Mouse (Mus musculus): ENCODE measurements around the gene Phf2. TPM values are rescaled to one million over a fixed set of nuclear protein-coding genes. Genes with fewer than 3 reads are reported as not detected.
A peak's percentile ranks its signal among the peaks of the same experiment; 100 is the strongest.

The Phf2 gene
- polyA plus RNA-seq, 1 experiment from 2014 or later, result 5.3 TPM

DNA sequence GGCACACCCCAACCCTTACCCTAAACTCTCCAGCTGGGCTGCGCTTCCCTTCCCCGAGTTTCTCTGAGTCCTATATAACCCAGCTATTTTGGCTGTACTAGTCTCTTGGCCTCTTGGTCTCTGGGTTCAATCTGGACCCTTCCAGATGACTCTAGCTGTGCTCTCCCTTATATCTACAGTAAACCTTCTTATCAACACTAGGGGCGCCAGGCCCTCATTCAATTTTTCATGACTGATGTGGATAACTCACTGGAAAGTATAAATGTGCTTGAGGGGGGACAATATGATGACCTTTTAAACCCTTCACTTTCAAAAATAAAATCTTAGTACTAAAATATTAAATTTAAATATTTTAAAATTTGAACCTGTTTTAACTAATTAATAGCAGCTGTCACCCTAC is 18.1 kb downstream of the Phf2 start:
- WGBS, result 73% methylated on average over 3 of the region's 3 CpGs
- H3K27me3 ChIP-seq (ENCODE audit: insufficient read depth, low read length), result no peaks in the 10 kb centered on the region
- peaks cover 11% of the 10 kb centered on the region; the same call in 1 of the 2 replicates for H3K4me1 ChIP-seq (replicated peaks; ENCODE audit: insufficient read depth, low read length)
- H3K27ac ChIP-seq, result no peak overlapping the region
- no peak overlapping the region for H3K4me3 ChIP-seq (replicated peaks; ENCODE audit: low read depth, low read length)
- DNase-seq (ENCODE audit: low spot score) (peak; percentile 54), ATAC-seq (replicated peaks; ENCODE audit: low FRiP score, low read depth) (no peak)
- no peak overlapping the region for H3K4me2 ChIP-seq (ENCODE audit: low read length)
- H3K36me3 ChIP-seq (ENCODE audit: insufficient read depth, low read length), result no peaks in the 10 kb centered on the region
- TF ChIP-seq CTCF (IDR thresholded peaks at IDR 0.05; ENCODE audit: low read depth), result peak; percentile 54; the same call in 1 of the 2 replicates
- H3K9me3 ChIP-seq (replicated peaks; ENCODE audit: low read length), result no peaks in the 10 kb centered on the region
- no peak overlapping the region for H3K9ac ChIP-seq (ENCODE audit: low read depth, low read length)

GRCm38 (mm10) chr13:48851719-48852118 is 19.2 kb downstream of the Phf2 start:
- Histone ChIP-seq H3K9me3 (replicated peaks; ENCODE audit: low read length) (no peaks in the 10 kb centered on the region), H3K36me3 (ENCODE audit: insufficient read depth, low read length) (no peaks in the 10 kb centered on the region), H3K27ac (no peak overlapping the region), H3K9ac (ENCODE audit: low read depth, low read length) (no peak overlapping the region), H3K27me3 (ENCODE audit: insufficient read depth, low read length) (no peaks in the 10 kb centered on the region), H3K4me3 (replicated peaks; ENCODE audit: low read depth, low read length) (no peak overlapping the region), H3K4me2 (ENCODE audit: low read length) (no peak overlapping the region), H3K4me1 (replicated peaks; ENCODE audit: insufficient read depth, low read length) (peaks cover 3% of the 10 kb centered on the region; the same call in 1 of the 2 replicates)
- ATAC-seq (replicated peaks; ENCODE audit: low FRiP score, low read depth), result no peak
- no peak for DNase-seq (ENCODE audit: low spot score)
- TF ChIP-seq CTCF (IDR thresholded peaks at IDR 0.05; ENCODE audit: low read depth), result no peak
- 73% methylated on average over 5 of the region's 5 CpGs for WGBS

GRCm38 (mm10) chr13:48850771-48851170 is 20.1 kb downstream of the Phf2 start:
- no peak for ATAC-seq (replicated peaks; ENCODE audit: low FRiP score, low read depth)
- DNase-seq (ENCODE audit: low spot score), result no peak
- Histone ChIP-seq H3K9ac (ENCODE audit: low read depth, low read length) (no peak overlapping the region), H3K9me3 (replicated peaks; ENCODE audit: low read length) (no peaks in the 10 kb centered on the region), H3K4me2 (ENCODE audit: low read length) (no peak overlapping the region), H3K4me3 (replicated peaks; ENCODE audit: low read depth, low read length) (no peak overlapping the region), H3K36me3 (ENCODE audit: insufficient read depth, low read length) (no peaks in the 10 kb centered on the region), H3K27me3 (ENCODE audit: insufficient read depth, low read length) (no peaks in the 10 kb centered on the region), H3K4me1 (replicated peaks; ENCODE audit: insufficient read depth, low read length) (peaks cover 3% of the 10 kb centered on the region; the same call in 1 of the 2 replicates), H3K27ac (no peak overlapping the region)
- no peak for TF ChIP-seq CTCF (IDR thresholded peaks at IDR 0.05; ENCODE audit: low read depth)
- 81% methylated on average over 8 of the region's 8 CpGs for WGBS

DNA sequence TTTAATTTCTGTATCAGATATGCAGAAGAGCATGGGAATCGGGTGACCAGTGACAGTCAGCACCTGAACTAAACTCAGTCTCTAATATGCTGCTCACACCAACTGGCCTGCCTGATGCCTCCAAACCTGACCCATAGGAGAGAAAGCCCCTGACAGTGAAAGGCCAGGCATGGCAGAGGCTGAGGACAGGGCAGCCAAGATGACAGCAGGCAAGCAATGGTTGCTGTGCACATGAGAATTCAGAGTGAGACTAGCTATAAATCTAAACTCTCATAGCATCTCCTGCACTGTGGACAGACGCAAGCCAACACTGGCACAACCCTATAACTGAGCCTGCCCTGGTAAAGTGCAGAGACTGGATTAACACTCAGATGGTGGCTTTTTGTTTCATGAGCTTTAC is 20.6 kb downstream of the Phf2 start:
- Histone ChIP-seq H3K9me3 (replicated peaks; ENCODE audit: low read length) (no peaks in the 10 kb centered on the region), H3K36me3 (ENCODE audit: insufficient read depth, low read length) (no peaks in the 10 kb centered on the region), H3K9ac (ENCODE audit: low read depth, low read length) (no peak overlapping the region), H3K27me3 (ENCODE audit: insufficient read depth, low read length) (no peaks in the 10 kb centered on the region), H3K4me1 (replicated peaks; ENCODE audit: insufficient read depth, low read length) (peaks cover 3% of the 10 kb centered on the region; the same call in 1 of the 2 replicates), H3K27ac (no peak overlapping the region), H3K4me3 (replicated peaks; ENCODE audit: low read depth, low read length) (no peak overlapping the region), H3K4me2 (ENCODE audit: low read length) (no peak overlapping the region)
- TF ChIP-seq CTCF (IDR thresholded peaks at IDR 0.05; ENCODE audit: low read depth), result no peak
- 58% methylated on average over 2 of the region's 2 CpGs for WGBS
- ATAC-seq (replicated peaks; ENCODE audit: low FRiP score, low read depth) (no peak), DNase-seq (ENCODE audit: low spot score) (no peak)

GRCm38 (mm10) chr13:48849155-48849554 is 21.8 kb downstream of the Phf2 start:
- DNase-seq (ENCODE audit: low spot score) (peak; percentile 47), ATAC-seq (replicated peaks; ENCODE audit: low FRiP score, low read depth) (no peak)
- WGBS, result 21% methylated on average over 3 of the region's 3 CpGs
- Histone ChIP-seq H3K9me3 (replicated peaks; ENCODE audit: low read length) (no peaks in the 10 kb centered on the region), H3K4me1 (replicated peaks; ENCODE audit: insufficient read depth, low read length) (peaks cover 3% of the 10 kb centered on the region; the same call in 1 of the 2 replicates), H3K4me3 (replicated peaks; ENCODE audit: low read depth, low read length) (no peak overlapping the region), H3K27ac (no peak overlapping the region), H3K27me3 (ENCODE audit: insufficient read depth, low read length) (no peaks in the 10 kb centered on the region), H3K9ac (ENCODE audit: low read depth, low read length) (no peak overlapping the region), H3K4me2 (ENCODE audit: low read length) (no peak overlapping the region), H3K36me3 (ENCODE audit: insufficient read depth, low read length) (no peaks in the 10 kb centered on the region)
- TF ChIP-seq CTCF (IDR thresholded peaks at IDR 0.05; ENCODE audit: low read depth), result no peak

DNA sequence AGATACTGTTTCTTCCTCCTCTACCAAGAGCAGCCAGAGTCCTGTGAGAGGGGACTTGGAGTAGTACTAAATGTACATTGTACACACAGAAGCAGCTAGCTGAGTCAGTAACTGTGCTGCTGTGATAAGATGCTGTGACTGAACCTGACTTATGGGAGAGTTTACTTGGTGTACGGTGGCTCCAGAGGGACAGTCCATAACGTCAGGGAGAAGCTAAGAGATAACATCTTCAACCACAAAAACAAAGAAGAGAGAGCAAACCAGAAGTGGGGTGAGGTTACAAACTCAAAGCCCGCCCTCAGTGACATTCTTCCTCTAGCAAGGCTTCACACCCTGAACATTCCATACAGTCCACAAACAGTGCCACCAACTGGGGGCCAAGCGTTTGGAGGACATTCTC is 25.6 kb downstream of the Phf2 start:
- DNase-seq (ENCODE audit: low spot score) (peak; percentile 36), ATAC-seq (replicated peaks; ENCODE audit: low FRiP score, low read depth) (no peak)
- TF ChIP-seq CTCF (IDR thresholded peaks at IDR 0.05; ENCODE audit: low read depth), result peak; percentile 9; the same call in 1 of the 2 replicates
- no peaks in the 10 kb centered on the region for H3K27me3 ChIP-seq (ENCODE audit: insufficient read depth, low read length)
- 57% methylated on average over 4 of the region's 4 CpGs for WGBS
- no peak overlapping the region for H3K4me3 ChIP-seq (replicated peaks; ENCODE audit: low read depth, low read length)
- peaks cover 11% of the 10 kb centered on the region; the same call in 1 of the 2 replicates for H3K4me1 ChIP-seq (replicated peaks; ENCODE audit: insufficient read depth, low read length)
- H3K4me2 ChIP-seq (ENCODE audit: low read length), result no peak overlapping the region
- no peak overlapping the region for H3K9ac ChIP-seq (ENCODE audit: low read depth, low read length)
- H3K9me3 ChIP-seq (replicated peaks; ENCODE audit: low read length), result no peaks in the 10 kb centered on the region
- no peaks in the 10 kb centered on the region for H3K36me3 ChIP-seq (ENCODE audit: insufficient read depth, low read length)
- H3K27ac ChIP-seq, result no peak overlapping the region

DNA sequence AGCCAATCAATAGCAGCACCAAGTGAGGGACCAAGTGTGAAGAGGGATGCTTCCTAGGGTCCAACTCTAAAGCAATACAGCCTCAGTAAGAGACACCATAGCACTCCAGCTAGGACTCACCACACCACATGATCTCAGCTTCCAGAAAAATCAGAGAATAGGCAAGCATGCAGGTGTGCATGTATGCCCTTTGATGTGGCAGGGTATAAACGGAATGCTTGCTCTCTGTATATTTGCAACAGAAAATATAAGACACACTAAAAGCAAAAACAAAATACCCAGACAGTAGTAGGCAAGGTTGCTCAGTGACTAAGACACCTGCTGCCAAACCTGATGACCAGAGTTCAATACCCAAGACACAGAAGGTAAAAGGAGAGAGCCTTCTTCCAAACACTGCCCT is 27.4 kb downstream of the Phf2 start:
- Histone ChIP-seq H3K4me3 (replicated peaks; ENCODE audit: low read depth, low read length) (no peak overlapping the region), H3K27me3 (ENCODE audit: insufficient read depth, low read length) (no peaks in the 10 kb centered on the region), H3K4me2 (ENCODE audit: low read length) (no peak overlapping the region), H3K4me1 (replicated peaks; ENCODE audit: insufficient read depth, low read length) (peaks cover 8% of the 10 kb centered on the region; the same call in 1 of the 2 replicates), H3K9me3 (replicated peaks; ENCODE audit: low read length) (no peaks in the 10 kb centered on the region), H3K27ac (no peak overlapping the region), H3K36me3 (ENCODE audit: insufficient read depth, low read length) (no peaks in the 10 kb centered on the region), H3K9ac (ENCODE audit: low read depth, low read length) (no peak overlapping the region)
- DNase-seq (ENCODE audit: low spot score) (no peak), ATAC-seq (replicated peaks; ENCODE audit: low FRiP score, low read depth) (no peak)
- 94% methylated on average over 1 of the region's 1 CpGs for WGBS
- no peak for TF ChIP-seq CTCF (IDR thresholded peaks at IDR 0.05; ENCODE audit: low read depth)

All from kidney, postnatal 0 days (tissue).